Mouse (Mus musculus) urinary bladder, adult 18-20 months (tissue): ENCODE data around the gene Rcbtb2.

Experiments used
- DNase-seq, 2 experiments: peaks; one replicate each; pipeline ENCODE4 v3.0.0; 2022; ENCODE audit warnings: low spot score in 2 of 2, mixed read lengths in 2 of 2

Rcbtb2 gene

GRCm38 (mm10) chr14:73116301-73116700, 6.5 kb upstream of the Rcbtb2 start:
- no peak for DNase-seq

DNA sequence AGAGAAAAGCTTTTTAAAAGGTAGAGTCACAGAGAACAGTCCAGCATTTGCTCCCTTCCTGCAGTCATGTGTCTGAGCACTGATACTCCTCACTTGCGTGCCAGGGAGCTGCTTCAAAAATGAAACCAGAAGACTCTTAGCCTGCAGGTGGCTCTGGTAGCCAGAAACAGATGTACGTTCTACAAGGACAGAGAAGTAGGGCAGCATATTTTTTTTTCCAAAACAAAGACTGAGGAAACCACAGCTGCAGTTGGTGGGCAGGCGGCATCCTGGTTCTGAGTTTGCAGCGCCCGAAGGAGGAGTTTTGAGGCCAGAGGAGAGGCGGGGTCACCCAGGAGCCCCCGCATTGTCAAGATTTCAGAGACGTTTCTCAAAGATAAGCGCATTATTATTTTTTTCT, 5.9 kb upstream of the Rcbtb2 start:
- no peak for DNase-seq

GRCm38 (mm10) chr14:73117411-73118392, 5.1 kb upstream of the Rcbtb2 start:
- no peak for DNase-seq

DNA sequence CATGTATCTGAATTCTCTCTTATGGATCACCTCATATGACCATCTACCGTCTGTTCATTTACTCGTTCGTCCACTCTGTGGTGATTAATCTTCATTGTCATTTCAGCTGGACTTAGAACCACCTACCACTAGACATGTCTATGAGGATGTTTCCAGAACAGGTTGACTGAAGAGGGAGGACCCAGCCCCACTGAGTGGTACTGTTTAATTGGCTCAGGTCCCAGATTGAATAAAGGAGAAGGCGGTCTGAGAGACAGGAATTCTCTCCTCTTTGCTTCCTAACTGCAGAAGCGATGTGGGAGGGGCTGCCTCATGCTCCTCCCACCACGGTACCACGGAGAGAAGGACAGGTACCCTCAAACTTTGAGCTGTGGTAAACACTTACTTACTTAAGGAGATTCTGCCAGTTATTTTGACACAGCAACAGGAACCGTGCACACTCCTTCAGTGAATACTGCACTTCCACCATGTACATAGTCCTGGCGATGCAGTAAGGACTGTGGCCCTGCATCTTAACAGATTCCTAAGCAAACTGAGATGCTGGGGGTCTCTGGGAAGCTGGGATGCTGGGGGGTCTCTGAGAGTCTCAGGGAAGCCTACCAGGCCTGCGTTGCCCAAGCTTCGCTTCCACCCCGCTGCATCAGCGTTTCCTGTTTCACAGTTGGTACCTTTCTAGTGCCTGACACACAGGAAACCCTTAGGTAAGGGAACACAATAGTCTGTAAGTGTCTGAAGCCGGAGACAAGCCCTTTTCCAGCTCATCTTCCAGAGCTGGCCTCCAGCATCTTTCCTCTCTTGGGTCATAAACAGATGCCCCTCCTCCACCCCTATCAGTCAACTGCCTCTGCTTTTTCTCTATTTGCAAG, 4.1 kb upstream of the Rcbtb2 start:
- no peak for DNase-seq

- no peak for DNase-seq
These were observed 3.4 kb upstream of the Rcbtb2 start for GRCm38 (mm10) chr14:73119459-73119858.

DNA sequence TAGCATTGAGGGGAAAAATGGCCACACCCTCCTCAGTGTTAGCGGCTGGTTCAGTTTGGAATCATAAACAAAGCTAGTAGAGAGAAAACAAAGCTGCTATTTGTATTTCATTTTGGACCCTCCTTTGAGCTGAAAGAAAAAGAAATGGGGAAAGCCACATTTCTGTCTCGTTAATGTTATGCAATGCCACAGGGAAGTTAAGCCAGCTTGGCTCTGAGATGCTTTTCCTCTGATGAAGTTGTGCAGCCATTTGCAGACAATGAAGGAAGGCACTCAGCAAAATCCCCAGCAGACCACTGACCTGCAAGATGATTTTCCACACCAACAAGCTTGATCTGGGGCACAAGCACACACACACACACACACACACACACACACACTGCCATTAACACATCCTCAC, 2.9 kb upstream of the Rcbtb2 start:
- no peak for DNase-seq

DNA sequence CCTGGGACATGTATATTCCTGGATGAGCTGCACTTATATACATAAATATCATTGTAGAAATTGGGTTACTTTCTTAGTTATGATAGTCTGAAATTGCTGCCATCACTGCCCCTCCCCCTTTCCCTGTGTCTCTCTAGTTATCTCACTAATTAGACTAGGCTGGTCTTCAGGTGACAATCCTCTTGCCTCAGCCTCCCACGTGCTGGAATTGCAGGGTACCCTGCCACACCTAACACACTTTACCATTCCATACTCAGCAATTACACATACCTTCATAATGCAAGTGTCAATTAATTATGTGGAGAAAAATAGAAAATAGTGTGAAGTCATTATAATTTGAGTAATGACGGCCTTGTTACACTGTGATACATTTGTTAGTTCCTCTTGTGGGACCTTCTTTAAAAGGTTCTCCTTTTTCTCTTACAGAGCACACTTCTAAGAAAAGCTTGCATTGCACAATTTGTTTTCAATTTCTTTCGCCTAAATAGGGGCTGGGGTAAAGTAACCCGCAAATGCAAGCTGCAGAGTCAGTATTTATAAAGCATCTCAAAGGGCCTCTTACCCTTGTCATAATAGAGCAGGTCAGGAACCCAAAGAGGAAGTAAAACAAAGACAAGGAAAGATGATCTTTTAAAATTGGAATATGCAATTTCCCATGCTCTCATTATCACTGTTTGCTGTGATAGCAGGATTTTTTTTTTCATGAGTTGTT, 470 bp upstream of the Rcbtb2 start:
- no peak for DNase-seq

GRCm38 (mm10) chr14:73123381-73123780, 544 bp downstream of the Rcbtb2 start:
- DNase-seq = no peak

DNA sequence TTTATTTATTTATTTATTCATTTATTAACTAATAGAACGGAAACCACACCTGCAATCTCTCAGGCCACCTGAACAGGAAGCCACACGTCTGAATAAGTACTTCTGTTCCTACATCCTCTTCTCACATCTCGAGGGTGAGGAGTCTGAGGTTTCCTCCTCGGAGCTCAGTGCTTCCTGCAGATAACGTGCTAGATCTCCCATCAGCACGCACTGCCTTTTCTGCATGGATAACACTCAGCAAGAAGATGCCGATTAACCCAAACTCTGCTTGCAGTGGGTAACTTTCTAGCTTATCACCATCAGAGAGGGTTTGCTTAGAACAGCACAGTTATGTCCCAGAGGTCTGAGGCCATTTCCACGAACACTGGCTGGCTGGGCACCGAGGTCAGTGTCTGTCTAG, 949 bp downstream of the Rcbtb2 start:
- DNase-seq = no peak

- DNase-seq = no peak
These were observed 7.7 kb downstream of the Rcbtb2 start for GRCm38 (mm10) chr14:73130519-73130918.

DNA sequence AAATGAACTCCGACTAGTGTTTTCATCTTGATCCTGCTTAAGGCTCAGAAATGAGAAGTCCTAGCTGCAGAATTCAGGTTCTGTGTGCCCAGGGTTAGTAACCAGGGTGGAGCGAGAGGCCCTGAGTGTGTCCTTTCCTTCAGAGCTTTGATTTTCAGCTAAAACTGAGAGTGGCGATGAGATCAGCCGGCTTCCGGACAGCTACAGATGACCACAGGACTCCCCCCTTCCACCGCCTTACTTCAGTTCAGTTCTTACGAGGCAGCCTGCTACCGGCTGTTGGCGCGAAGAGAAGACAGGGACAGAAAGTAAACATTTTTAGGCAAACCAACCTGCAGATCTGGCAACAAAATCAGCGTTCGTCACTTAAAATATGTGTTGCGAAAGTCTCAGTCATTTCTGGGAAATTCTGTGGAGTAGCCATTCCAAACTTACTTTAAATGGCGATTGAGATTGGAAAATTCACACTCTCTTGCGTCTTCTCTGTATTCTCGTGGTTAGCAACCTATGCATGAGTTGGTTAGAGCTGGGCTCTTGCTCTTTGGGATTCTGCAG, 9.1 kb downstream of the Rcbtb2 start:
- DNase-seq = no peak

DNA sequence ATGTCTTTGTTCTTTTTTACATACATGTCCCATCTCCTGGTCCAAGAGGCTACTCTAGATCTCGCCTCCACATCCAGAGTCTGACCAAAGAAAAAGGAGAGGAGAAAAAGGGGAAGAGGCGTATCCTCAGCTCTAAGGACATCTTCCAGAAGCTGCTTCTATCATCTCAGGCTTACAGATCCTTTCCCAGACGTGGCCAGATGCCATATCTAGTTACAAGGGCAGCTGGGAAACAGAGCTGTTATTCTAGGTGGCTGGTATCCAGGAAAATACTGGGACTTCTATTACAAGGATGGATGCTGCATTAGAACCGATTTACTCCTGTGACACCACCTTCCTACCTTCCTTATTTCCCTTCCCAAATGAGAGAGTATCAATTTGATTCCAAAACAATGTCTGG, 9.9 kb downstream of the Rcbtb2 start:
- DNase-seq = no peak

GRCm38 (mm10) chr14:73137234-73137633, 14.4 kb downstream of the Rcbtb2 start:
- no peak for DNase-seq

DNA sequence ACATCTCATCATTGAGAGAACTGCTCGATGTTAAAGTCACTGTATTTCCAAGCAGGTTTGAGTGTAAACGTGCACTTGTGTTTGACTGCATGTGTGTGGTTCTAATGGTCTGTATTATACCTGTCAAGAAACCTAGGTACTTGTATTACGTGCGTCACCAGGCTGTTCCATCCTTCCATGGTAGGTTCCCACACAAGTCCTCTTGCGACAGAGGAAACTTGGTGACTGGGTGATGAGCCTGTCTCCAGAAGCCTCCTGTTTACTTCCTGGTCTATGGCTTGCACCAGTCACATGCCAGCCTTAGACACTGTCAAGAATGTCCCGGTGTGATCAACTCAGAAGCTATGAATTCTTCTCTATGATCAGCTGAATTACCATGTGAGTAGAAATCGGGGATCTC, 15.6 kb downstream of the Rcbtb2 start:
- DNase-seq = no peak

DNA sequence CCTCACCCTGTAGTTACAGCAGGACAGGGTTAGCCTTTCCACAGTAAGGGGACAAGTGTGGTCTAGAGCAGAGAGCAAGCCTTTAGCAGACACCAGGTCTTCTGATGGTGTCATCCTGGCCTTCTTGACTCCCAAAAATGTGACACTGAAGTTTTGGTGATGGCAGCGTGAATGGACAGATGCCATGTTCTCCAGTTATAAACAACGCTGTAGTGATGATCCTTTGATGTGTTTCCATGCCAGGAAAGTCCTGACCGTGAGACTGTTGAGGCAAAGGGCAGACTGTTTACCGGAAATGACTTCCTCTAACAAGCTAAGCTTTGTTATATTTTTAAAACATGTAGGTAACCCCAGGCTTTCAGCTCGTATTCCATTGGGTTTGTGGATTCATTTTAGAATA, 17.0 kb downstream of the Rcbtb2 start:
- no peak for DNase-seq

GRCm38 (mm10) chr14:73141800-73142199, 19.0 kb downstream of the Rcbtb2 start:
- no peak for DNase-seq

- DNase-seq = no peak
These were observed 19.6 kb downstream of the Rcbtb2 start for GRCm38 (mm10) chr14:73142421-73142895.

- peak; percentile 75 to 79 for DNase-seq
These were observed 20.3 kb downstream of the Rcbtb2 start for GRCm38 (mm10) chr14:73142896-73143709.

DNA sequence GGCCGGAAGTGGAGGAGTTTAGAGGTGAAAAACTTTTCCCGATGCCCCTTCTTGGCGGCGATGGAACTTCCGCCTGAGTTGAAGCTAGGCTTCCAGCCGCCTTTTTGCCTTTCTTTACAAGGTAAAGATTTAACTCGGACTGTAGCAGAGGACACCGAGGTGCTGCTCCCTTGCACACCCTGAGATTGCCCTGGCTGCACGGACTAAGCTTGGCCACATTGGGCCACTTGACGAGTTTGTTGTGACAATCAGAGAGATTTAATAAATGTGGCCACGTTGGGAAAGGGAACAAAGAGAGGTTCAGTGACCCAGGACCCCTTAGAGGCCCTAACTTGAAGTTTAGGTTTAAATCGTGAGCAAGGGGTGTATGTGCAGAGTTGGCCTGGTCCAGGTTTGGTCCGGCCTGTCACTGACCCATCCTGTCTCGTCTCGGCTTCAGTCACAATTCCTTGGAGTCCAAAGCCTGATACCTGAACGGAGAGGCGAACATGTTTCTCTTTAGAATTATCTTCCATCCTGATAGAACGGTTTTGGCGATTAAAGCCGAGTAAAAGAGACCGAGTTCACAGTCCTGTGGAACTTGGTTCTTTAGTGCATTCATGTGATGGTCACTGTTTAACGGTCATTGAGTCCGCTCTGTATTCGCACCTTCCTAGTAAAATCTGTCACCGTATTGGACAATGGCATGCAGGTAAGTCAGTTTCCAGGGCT, 21.0 kb downstream of the Rcbtb2 start:
- no peak for DNase-seq

GRCm38 (mm10) chr14:73145531-73145930, 22.7 kb downstream of the Rcbtb2 start:
- DNase-seq = no peak
